Mouse (Mus musculus): ENCODE measurements around the gene Olfr330.
"Not testable (repeated sequence)": the region's sequence is repeated elsewhere in the genome, so short reads cannot be mapped to it uniquely, and the experiment has no call there.

Olfr330 gene

GRCm38 (mm10) chr11:58534736-58535135 is at the start of gene Olfr330:
TSS of gene Olfr330 (minus strand) at chr11:58534836.
- not testable (repeated sequence) for DNase-seq

- no peak for DNase-seq
Measured at GRCm38 (mm10) chr11:58578636-58579035, 44.0 kb upstream of the Olfr330 start.

- DNase-seq, result no peak
Measured at GRCm38 (mm10) chr11:58577430-58577829, 42.8 kb upstream of the Olfr330 start, which contains the start of gene Olfr325. TSS of gene Olfr325 (plus strand) at chr11:58577730.

- DNase-seq, result no peak
Measured at GRCm38 (mm10) chr11:58570405-58570804, 35.8 kb upstream of the Olfr330 start, which contains the start of gene Olfr224. TSS of gene Olfr224 (minus strand) at chr11:58570553.

- no peak for DNase-seq
Measured at GRCm38 (mm10) chr11:58555536-58555935, 20.9 kb upstream of the Olfr330 start, which contains the start of gene Olfr328. TSS of gene Olfr328 (minus strand) at chr11:58555636.

- DNase-seq, result no peak
Measured at GRCm38 (mm10) chr11:58546322-58546721, 11.7 kb upstream of the Olfr330 start, which contains the start of gene Olfr329-ps. TSS of gene Olfr329-ps (minus strand) at chr11:58546422.

GRCm38 (mm10) chr11:58519756-58520155 is 14.9 kb downstream of the Olfr330 start:
- DNase-seq, result peak; percentile 12

GRCm38 (mm10) chr11:58518916-58519315 is 15.7 kb downstream of the Olfr330 start:
- peak; percentile 53 for DNase-seq

GRCm38 (mm10) chr11:58509058-58509457 is 25.6 kb downstream of the Olfr330 start:
- not testable (repeated sequence) for DNase-seq

GRCm38 (mm10) chr11:58502472-58502871 is 32.2 kb downstream of the Olfr330 start, which contains the start of gene Olfr331:
TSS of gene Olfr331 (minus strand) at chr11:58502572.
- not testable (repeated sequence) for DNase-seq

- DNase-seq, result no peak
Measured at GRCm38 (mm10) chr11:58499290-58499689, 35.3 kb downstream of the Olfr330 start.

GRCm38 (mm10) chr11:58498761-58499160 is 35.9 kb downstream of the Olfr330 start:
- no peak for DNase-seq

- DNase-seq, result no peak
Measured at GRCm38 (mm10) chr11:58492455-58492854, 42.2 kb downstream of the Olfr330 start, which contains the start of gene Olfr332. TSS of gene Olfr332 (minus strand) at chr11:58492555.
